Mouse (Mus musculus) kidney, embryonic 16.5 days (tissue): ENCODE data around the gene Nav2. TPM values are rescaled to one million over a fixed set of nuclear protein-coding genes. Genes with fewer than 3 reads are reported as not detected.

Experiments
- ATAC-seq: fragments of 200-750 bp; cut with Nextera tagmentation; 2 replicates; pipeline ENCODE4 v1.8.0; 2017; ENCODE audit warnings: moderate TSS enrichment; ENCODE audit not compliant: low FRiP score, low TSS enrichment
- H3K27ac ChIP-seq: fragments of 300-500 bp; sonication (generic); 2 replicates; pipeline ENCODE4 v1.5.1; 2014; ENCODE audit warnings: low read length
- H3K27me3 ChIP-seq: fragments of 300-500 bp; sonication (generic); 2 replicates; pipeline ENCODE4 v1.6.1; 2014; ENCODE audit warnings: low read length, control low read depth, mixed read lengths; ENCODE audit not compliant: insufficient read depth
- H3K36me3 ChIP-seq: fragments of 300-500 bp; sonication (generic); 2 replicates; pipeline ENCODE4 v1.6.1; 2014; ENCODE audit warnings: low read length, control low read depth, mixed read lengths; ENCODE audit not compliant: insufficient read depth
- H3K4me1 ChIP-seq: fragments of 300-500 bp; sonication (generic); 2 replicates; pipeline ENCODE4 v1.6.1; 2014; ENCODE audit warnings: low read length, control low read depth, mixed read lengths; ENCODE audit not compliant: insufficient read depth
- H3K4me2 ChIP-seq: fragments of 300-500 bp; sonication (generic); replicated peaks from 2 replicates; pipeline ENCODE4 v1.6.1; 2014; ENCODE audit warnings: low read depth, low read length
- H3K4me3 ChIP-seq: fragments of 300-500 bp; sonication (generic); 2 replicates; pipeline ENCODE4 v1.5.1; 2014; ENCODE audit warnings: mild to moderate bottlenecking, low read length
- H3K9ac ChIP-seq: fragments of 300-500 bp; sonication (generic); replicated peaks from 2 replicates; pipeline ENCODE4 v1.6.1; 2014; ENCODE audit warnings: low read length
- H3K9me3 ChIP-seq: fragments of 300-500 bp; sonication (generic); 2 replicates; pipeline ENCODE4 v1.6.1; 2016; ENCODE audit warnings: low read length, control low read depth
- WGBS: fragments of 180-500 bp; shearing (Covaris S2); extraction: QIAGEN DNeasy Blood & Tissue Kit; methylation state at CpG from one replicate; pipeline ENCODE4 v1.1.7; 2014; 5-methylcytosine and 5-hydroxymethylcytosine counted together
- polyA plus RNA-seq: library from polyadenylated mRNA; unstranded; fragments of >200 nt; fragmentation: Nextera tagmentation; extraction: Ambion mirVana; gene quantifications from 2 replicates; pipeline ENCODE4 v1.2.1, GENCODE M21; 2015

The Nav2 gene
- polyA plus RNA-seq, 1 experiment from 2014 or later = 22.6 TPM

DNA sequence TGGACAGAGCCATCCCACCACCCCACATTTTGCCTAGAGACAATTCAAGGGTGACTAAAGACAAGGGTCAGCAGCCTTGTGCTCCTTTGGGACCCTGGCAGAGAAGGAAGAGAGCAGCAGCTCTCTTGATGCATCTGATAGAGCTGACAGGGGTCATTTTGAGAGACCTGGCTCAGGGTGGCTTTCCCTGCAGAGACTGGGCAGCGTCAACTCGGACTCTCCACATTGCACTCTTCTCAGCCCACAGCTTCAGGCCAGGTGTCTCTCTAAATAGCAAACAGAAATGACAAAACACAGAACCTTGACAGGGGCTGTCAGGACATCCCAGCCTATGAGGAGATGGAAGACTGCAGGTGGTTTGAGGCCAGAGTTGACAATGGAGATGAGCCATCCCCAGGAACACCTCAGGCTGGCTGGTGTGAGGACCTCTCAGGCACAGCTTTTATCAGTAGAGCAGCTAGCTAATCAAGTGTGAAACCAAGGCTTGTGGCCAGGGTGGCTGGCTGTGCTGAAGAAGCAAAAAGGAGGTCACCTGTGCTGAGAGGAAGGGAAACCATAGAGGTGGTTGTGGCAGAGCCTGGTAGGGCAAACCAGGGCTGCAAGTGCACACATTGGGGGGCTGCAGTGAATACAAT, 283.7 kb downstream of the Nav2 start:
- H3K27ac ChIP-seq = no peak overlapping the region
- H3K9ac ChIP-seq = no peak overlapping the region
- H3K36me3 ChIP-seq = no peaks in the 10 kb centered on the region
- no peak overlapping the region for H3K4me2 ChIP-seq
- H3K27me3 ChIP-seq = no peaks in the 10 kb centered on the region
- H3K4me1 ChIP-seq = no peaks in the 10 kb centered on the region
- H3K9me3 ChIP-seq = no peaks in the 10 kb centered on the region
- WGBS = 84% methylated on average over 2 of the region's 2 CpGs
- H3K4me3 ChIP-seq = no peak overlapping the region
- no peak for ATAC-seq

DNA sequence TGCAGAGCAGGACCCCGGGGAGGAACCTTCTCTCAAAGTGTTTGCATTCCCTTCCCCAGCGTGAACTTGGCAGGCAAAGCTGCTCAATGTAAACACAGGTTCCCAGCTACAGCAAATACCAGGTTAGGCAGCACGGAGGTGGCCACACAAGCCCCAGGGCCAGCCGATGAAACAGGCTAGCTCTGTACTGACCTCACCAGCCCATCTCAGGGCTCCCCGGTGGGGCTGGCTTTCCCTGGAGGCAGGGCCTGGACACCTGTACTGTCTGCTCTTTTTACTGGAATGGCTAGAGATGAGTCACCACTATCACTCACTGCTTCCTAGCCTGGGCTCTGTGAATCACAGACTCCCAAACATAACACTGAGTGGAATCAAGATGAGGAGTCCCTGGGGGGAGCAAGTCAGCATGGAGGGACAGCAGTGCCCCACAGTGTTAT, 287.2 kb downstream of the Nav2 start:
- 46% methylated on average over 5 of the region's 5 CpGs for WGBS
- H3K36me3 ChIP-seq = no peaks in the 10 kb centered on the region
- ATAC-seq = 0 out of 2 replicates have a peak, but pooled peaks have one; percentile 28
- no peak overlapping the region for H3K4me3 ChIP-seq
- no peak overlapping the region for H3K9ac ChIP-seq
- no peaks in the 10 kb centered on the region for H3K27me3 ChIP-seq
- H3K4me2 ChIP-seq = no peak overlapping the region
- no peak overlapping the region for H3K27ac ChIP-seq
- H3K9me3 ChIP-seq = no peaks in the 10 kb centered on the region
- H3K4me1 ChIP-seq = no peaks in the 10 kb centered on the region

DNA sequence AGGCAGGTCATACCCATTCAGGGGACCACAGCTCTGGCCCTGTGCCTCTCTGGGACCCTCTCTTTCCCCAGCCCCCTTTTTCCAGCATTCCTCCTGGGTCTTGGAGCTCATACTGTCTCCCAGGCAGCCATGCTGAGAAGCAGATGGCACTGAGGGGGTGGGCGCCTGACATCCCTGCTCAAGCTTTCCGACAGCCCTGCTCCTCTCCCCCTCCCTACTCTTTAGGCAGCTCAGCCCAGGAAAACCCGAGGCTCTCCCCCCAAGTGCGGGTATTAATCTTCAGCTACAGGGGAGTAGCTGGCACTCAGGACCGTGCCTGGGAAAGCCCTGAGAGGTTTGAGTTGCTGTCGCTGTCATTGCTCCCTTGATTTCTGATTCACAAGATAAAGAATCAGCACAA, 290.9 kb downstream of the Nav2 start:
- WGBS = 39% methylated on average over 6 of the region's 6 CpGs
- no peaks in the 10 kb centered on the region for H3K9me3 ChIP-seq
- H3K36me3 ChIP-seq = no peaks in the 10 kb centered on the region
- no peak overlapping the region for H3K4me3 ChIP-seq
- H3K27ac ChIP-seq = no peak overlapping the region
- H3K4me2 ChIP-seq = no peak overlapping the region
- no peaks in the 10 kb centered on the region; the same call in 1 of the 2 replicates for H3K4me1 ChIP-seq
- no peaks in the 10 kb centered on the region for H3K27me3 ChIP-seq
- no peak overlapping the region for H3K9ac ChIP-seq
- ATAC-seq = no peak

- 79% methylated on average over 6 of the region's 6 CpGs for WGBS
- H3K9ac ChIP-seq = no peak overlapping the region
- H3K36me3 ChIP-seq = no peaks in the 10 kb centered on the region
- H3K4me3 ChIP-seq = no peak overlapping the region
- H3K9me3 ChIP-seq = no peaks in the 10 kb centered on the region
- no peak for ATAC-seq
- no peaks in the 10 kb centered on the region; the same call in 1 of the 2 replicates for H3K4me1 ChIP-seq
- no peak overlapping the region for H3K4me2 ChIP-seq
- H3K27ac ChIP-seq = no peak overlapping the region
- no peaks in the 10 kb centered on the region for H3K27me3 ChIP-seq
Measured at GRCm38 (mm10) chr7:49200270-49200669, 291.8 kb downstream of the Nav2 start.

- H3K9me3 ChIP-seq = no peaks in the 10 kb centered on the region
- no peaks in the 10 kb centered on the region for H3K36me3 ChIP-seq
- no peaks in the 10 kb centered on the region for H3K27me3 ChIP-seq
- no peak for ATAC-seq
- no peaks in the 10 kb centered on the region; the same call in 1 of the 2 replicates for H3K4me1 ChIP-seq
- H3K4me2 ChIP-seq = no peak overlapping the region
- no peak overlapping the region for H3K4me3 ChIP-seq
- WGBS = 35% methylated on average over 4 of the region's 4 CpGs
- no peak overlapping the region for H3K9ac ChIP-seq
- no peak overlapping the region for H3K27ac ChIP-seq
Measured at GRCm38 (mm10) chr7:49202971-49203370, 294.5 kb downstream of the Nav2 start.

DNA sequence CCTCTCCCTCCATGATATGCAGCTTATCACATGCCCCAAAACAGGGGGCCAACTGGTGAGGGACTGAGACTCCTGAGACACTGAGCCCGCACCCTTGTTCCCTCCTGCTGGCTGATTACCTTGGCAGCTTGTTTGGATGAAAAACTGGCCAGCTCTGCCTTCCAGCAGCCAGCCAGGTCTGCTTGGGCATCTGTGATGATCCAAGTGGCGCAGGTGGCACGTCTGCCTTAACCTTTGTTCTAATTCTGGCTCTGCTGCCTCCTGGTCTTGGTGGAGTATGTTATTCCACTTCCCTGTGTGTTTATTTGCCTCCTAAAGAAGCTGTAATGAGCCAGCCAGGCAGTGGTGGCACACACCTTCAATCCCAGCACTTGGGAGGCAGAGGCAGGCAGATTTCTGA, 296.3 kb downstream of the Nav2 start:
- H3K9me3 ChIP-seq = no peaks in the 10 kb centered on the region
- H3K9ac ChIP-seq = no peak overlapping the region
- no peak overlapping the region for H3K27ac ChIP-seq
- H3K4me1 ChIP-seq = no peaks in the 10 kb centered on the region; the same call in 1 of the 2 replicates
- H3K4me3 ChIP-seq = no peak overlapping the region
- H3K36me3 ChIP-seq = no peaks in the 10 kb centered on the region
- ATAC-seq = no peak
- no peaks in the 10 kb centered on the region for H3K27me3 ChIP-seq
- 85% methylated on average over 3 of the region's 3 CpGs for WGBS
- no peak overlapping the region for H3K4me2 ChIP-seq

DNA sequence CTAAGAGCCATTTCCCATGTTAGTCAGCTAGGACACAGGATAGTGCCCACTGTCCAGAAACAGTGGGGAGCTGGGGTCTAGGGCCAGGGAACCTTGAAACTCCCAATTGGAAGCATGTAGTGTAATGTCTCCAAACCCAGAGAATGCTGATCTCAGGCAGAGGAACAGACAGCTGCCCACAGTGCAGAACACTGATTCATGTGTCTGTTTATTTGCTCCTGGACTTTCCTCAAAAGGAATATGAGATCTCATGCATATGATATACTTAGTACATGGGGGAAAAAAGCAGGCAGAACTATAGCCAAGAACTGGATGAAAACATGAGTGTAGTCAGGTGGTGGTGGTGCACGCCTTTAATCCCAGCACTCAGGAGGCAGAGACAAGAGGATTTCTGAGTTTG, 297.0 kb downstream of the Nav2 start:
- no peaks in the 10 kb centered on the region; the same call in 1 of the 2 replicates for H3K4me1 ChIP-seq
- H3K4me3 ChIP-seq = no peak overlapping the region
- no peak overlapping the region for H3K27ac ChIP-seq
- H3K9ac ChIP-seq = no peak overlapping the region
- H3K9me3 ChIP-seq = no peaks in the 10 kb centered on the region
- ATAC-seq = no peak
- H3K27me3 ChIP-seq = no peaks in the 10 kb centered on the region
- no peaks in the 10 kb centered on the region for H3K36me3 ChIP-seq
- 95% methylated on average over 1 of the region's 1 CpGs for WGBS
- H3K4me2 ChIP-seq = no peak overlapping the region

GRCm38 (mm10) chr7:49206775-49207676, 298.5 kb downstream of the Nav2 start:
- no peaks in the 10 kb centered on the region for H3K36me3 ChIP-seq
- H3K4me2 ChIP-seq = no peak overlapping the region
- no peak overlapping the region for H3K4me3 ChIP-seq
- no peak for ATAC-seq
- no peaks in the 10 kb centered on the region for H3K27me3 ChIP-seq
- H3K9ac ChIP-seq = no peak overlapping the region
- no peaks in the 10 kb centered on the region; the same call in 1 of the 2 replicates for H3K4me1 ChIP-seq
- no peak overlapping the region for H3K27ac ChIP-seq
- WGBS = 57% methylated on average over 5 of the region's 5 CpGs
- no peaks in the 10 kb centered on the region for H3K9me3 ChIP-seq

- no peaks in the 10 kb centered on the region for H3K27me3 ChIP-seq
- H3K36me3 ChIP-seq = no peaks in the 10 kb centered on the region
- peak overlapping the region; percentile 32; the same call in 1 of the 2 replicates for H3K27ac ChIP-seq
- no peaks in the 10 kb centered on the region for H3K9me3 ChIP-seq
- no peak overlapping the region for H3K9ac ChIP-seq
- ATAC-seq = no peak
- H3K4me1 ChIP-seq = no peaks in the 10 kb centered on the region
- no peak overlapping the region for H3K4me3 ChIP-seq
- no peak overlapping the region for H3K4me2 ChIP-seq
- 74% methylated on average over 7 of the region's 7 CpGs for WGBS
Measured at GRCm38 (mm10) chr7:49209526-49209925, 301.0 kb downstream of the Nav2 start.

DNA sequence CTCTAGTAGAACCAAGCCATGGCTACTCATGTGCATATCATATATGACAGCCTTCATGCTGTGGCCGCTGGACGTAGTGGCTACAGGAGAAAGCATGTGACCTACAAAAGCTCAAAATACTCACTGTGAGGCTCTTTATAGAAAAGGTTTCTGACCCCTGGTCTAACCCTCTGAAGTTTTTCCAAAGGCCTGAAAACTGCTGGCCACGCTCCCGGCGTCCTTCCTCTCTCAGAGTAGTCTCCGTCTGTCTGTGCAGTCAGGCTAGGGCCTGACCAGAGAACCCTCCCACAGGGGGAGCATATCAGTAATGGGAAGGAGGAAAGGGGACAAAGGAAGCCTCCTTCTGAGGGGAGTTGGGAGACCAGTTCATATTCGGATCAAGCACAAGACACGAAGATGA, 302.2 kb downstream of the Nav2 start:
- H3K4me2 ChIP-seq = no peak overlapping the region
- no peak overlapping the region for H3K27ac ChIP-seq
- no peaks in the 10 kb centered on the region for H3K4me1 ChIP-seq
- no peak overlapping the region for H3K4me3 ChIP-seq
- WGBS = 83% methylated on average over 8 of the region's 8 CpGs
- H3K9me3 ChIP-seq = no peaks in the 10 kb centered on the region
- H3K27me3 ChIP-seq = no peaks in the 10 kb centered on the region
- no peaks in the 10 kb centered on the region for H3K36me3 ChIP-seq
- ATAC-seq = 0 out of 2 replicates have a peak, but pooled peaks have one; percentile 31
- no peak overlapping the region; the same call in 1 of the 2 replicates for H3K9ac ChIP-seq
